ENCODE assay signal across 23 mouse cellular contexts in genomic region chr2:169802241-169802640, GRCm38 (mm10).
DNase-seq lines count a peak whose midpoint lies in the region; ATAC-seq and TF ChIP-seq lines count a peak whose summit lies in the region.
"Had no signal": no experiment of that assay in that cellular context is flagged by ENCODE, and none has a peak within 500 bp of the region (broad histone marks: within the 10 kb centered on the region; RNA-seq: fewer than 3 reads in every experiment).

No protein-coding gene starts in this region.

- H3K36me3 ChIP-seq in forebrain, embryonic 14.5 days (ENCODE audit: control insufficient read depth, insufficient read depth, low read length): no peaks in the 10 kb centered on the region
- no peaks in the 10 kb centered on the region for H3K36me3 ChIP-seq in forebrain, embryonic 11.5 days (ENCODE audit: control insufficient read depth, insufficient read depth, low read length)
- H3K36me3 ChIP-seq in liver, adult 2 months (ENCODE audit: control insufficient read depth, insufficient read depth, low read length): no peaks in the 10 kb centered on the region
- H3K36me3 ChIP-seq in liver, embryonic 11.5 days (ENCODE audit: control insufficient read depth, insufficient read depth, low read length): no peaks in the 10 kb centered on the region
- H3K36me3 ChIP-seq: G1E had no signal

- H3K4me1 ChIP-seq in forebrain, embryonic 14.5 days (ENCODE audit: control insufficient read depth, insufficient read depth, low read length): no peaks in the 10 kb centered on the region
- H3K4me1 ChIP-seq in forebrain, embryonic 11.5 days (replicated peaks; ENCODE audit: control insufficient read depth, insufficient read depth, low read length): no peaks in the 10 kb centered on the region
- H3K4me1 ChIP-seq in liver, adult 2 months (ENCODE audit: control insufficient read depth, insufficient read depth, low read length): peaks cover 4% of the 10 kb centered on the region
- H3K4me1 ChIP-seq in liver, embryonic 11.5 days (replicated peaks; ENCODE audit: control insufficient read depth, insufficient read depth, low read length): no peaks in the 10 kb centered on the region

- no peaks in the 10 kb centered on the region for H3K27me3 ChIP-seq in forebrain, embryonic 14.5 days (replicated peaks; ENCODE audit: control insufficient read depth, insufficient read depth, low read length)
- H3K27me3 ChIP-seq in forebrain, embryonic 11.5 days (ENCODE audit: control insufficient read depth, insufficient read depth, low read length): no peaks in the 10 kb centered on the region
- no peaks in the 10 kb centered on the region; the same call in 1 of the 2 replicates for H3K27me3 ChIP-seq in liver, adult 2 months (ENCODE audit: control insufficient read depth, insufficient read depth, low read length)
- H3K27me3 ChIP-seq in liver, embryonic 11.5 days (replicated peaks; ENCODE audit: control insufficient read depth, insufficient read depth, low read length): no peaks in the 10 kb centered on the region
- H3K27me3 ChIP-seq: CH12.LX, Patski had no signal

- H3K4me3 ChIP-seq in forebrain, embryonic 14.5 days (ENCODE audit: low read depth, low read length): no peak overlapping the region
- no peak overlapping the region for H3K4me3 ChIP-seq in forebrain, embryonic 11.5 days (ENCODE audit: low read depth, low read length)
- no peak overlapping the region for H3K4me3 ChIP-seq in liver, adult 2 months (ENCODE audit: insufficient read depth, low read depth, low read length)
- H3K4me3 ChIP-seq in liver, embryonic 11.5 days (ENCODE audit: low read depth, low read length): no peak overlapping the region

- no peak for ATAC-seq in forebrain, embryonic 14.5 days
- ATAC-seq in forebrain, embryonic 11.5 days (replicated peaks; ENCODE audit: low FRiP score): no peak
- ATAC-seq in liver, embryonic 11.5 days (replicated peaks; ENCODE audit: low FRiP score): no peak
- ATAC-seq: activated CD4-positive, CD25-positive, alpha-beta regulatory T cell, adult 4 months; CD4-positive, CD25-positive, alpha-beta regulatory T cell, adult 4 months; Patski had no signal

- H3K9ac ChIP-seq in forebrain, embryonic 14.5 days (ENCODE audit: low read length): no peak overlapping the region
- H3K9ac ChIP-seq in forebrain, embryonic 11.5 days (ENCODE audit: low read length): no peak overlapping the region
- H3K9ac ChIP-seq in liver, adult 2 months (ENCODE audit: low read depth, low read length): no peak overlapping the region
- H3K9ac ChIP-seq in liver, embryonic 11.5 days (ENCODE audit: low read depth, low read length): no peak overlapping the region

- H3K9me3 ChIP-seq in forebrain, embryonic 14.5 days (replicated peaks; ENCODE audit: control insufficient read depth, low read length): no peaks in the 10 kb centered on the region
- no peaks in the 10 kb centered on the region for H3K9me3 ChIP-seq in forebrain, embryonic 11.5 days (ENCODE audit: control insufficient read depth, low read length)
- no peaks in the 10 kb centered on the region for H3K9me3 ChIP-seq in liver, embryonic 11.5 days (ENCODE audit: control insufficient read depth, low read length)

- 91% methylated on average over 6 of the region's 6 CpGs for WGBS in forebrain, embryonic 14.5 days
- 93% methylated on average over 6 of the region's 6 CpGs for WGBS in forebrain, embryonic 11.5 days
- 22% methylated on average over 6 of the region's 6 CpGs for WGBS in liver, adult 2 months
- 79% methylated on average over 6 of the region's 6 CpGs for WGBS in liver, embryonic 11.5 days

- no peak overlapping the region for H3K4me2 ChIP-seq in forebrain, embryonic 14.5 days (ENCODE audit: low read length)
- no peak overlapping the region for H3K4me2 ChIP-seq in forebrain, embryonic 11.5 days (ENCODE audit: low read depth, low read length, severe bottlenecking)
- H3K4me2 ChIP-seq in liver, embryonic 11.5 days: no peak overlapping the region

- H3K79me2 ChIP-seq in liver, adult 2 months (ENCODE audit: control insufficient read depth, insufficient read depth, low read length): no peaks in the 10 kb centered on the region

- no peak for TF ChIP-seq POLR2A in liver, adult 2 months (IDR thresholded peaks at IDR 0.05; ENCODE audit: extremely low read depth, insufficient read depth, low read length)
- TF ChIP-seq POLR2A in brain, embryonic 14.5 days (IDR thresholded peaks at IDR 0.05; ENCODE audit: borderline replicate concordance, extremely low read depth, insufficient read depth, insufficient read length, poor library complexity, severe bottlenecking): no peak

- peak; percentile 41 for DNase-seq in adrenal gland, postnatal 14 days
- DNase-seq in adrenal gland, postnatal 4 days (ENCODE audit: low spot score in 2 of 2): no peak
- DNase-seq in forebrain, embryonic 14.5 days (ENCODE audit: low spot score): peak; percentile 36
- no peak for DNase-seq in forebrain, embryonic 11.5 days (ENCODE audit: low spot score)
- DNase-seq in liver, adult 2 months (ENCODE audit: extremely low read depth, low read depth, low spot score): peak; percentile 91
- no peak for DNase-seq in liver, embryonic 11.5 days (ENCODE audit: low spot score)
- DNase-seq in brain, embryonic 14.5 days (ENCODE audit: low read depth): peak; percentile 48
- no peak for DNase-seq in cerebellum, adult 11-12 months
- DNase-seq: adrenal gland, adult 2 months; adrenal gland, adult 8-10 months; adrenal gland, postnatal 25 days; adrenal gland, postnatal 36 days; B cell, adult 2 months; cerebellum, adult 11 months; cerebellum, adult 18-20 months; cerebellum, adult 2 months; cerebellum, adult 8-10 months; cerebellum, adult 9-10 months had no signal

- no peak for TF ChIP-seq CTCF in liver, adult 2 months (IDR thresholded peaks at IDR 0.05; ENCODE audit: low read depth, low read length)
- TF ChIP-seq CTCF in brain, embryonic 14.5 days (IDR thresholded peaks at IDR 0.05; ENCODE audit: borderline replicate concordance, extremely low read depth, insufficient read depth, insufficient read length): no peak

- no peak overlapping the region for H3K27ac ChIP-seq in forebrain, embryonic 14.5 days (ENCODE audit: low read depth, low read length)
- H3K27ac ChIP-seq in forebrain, embryonic 11.5 days (ENCODE audit: low read depth, low read length): no peak overlapping the region
- no peak overlapping the region for H3K27ac ChIP-seq in liver, adult 2 months (replicated peaks; ENCODE audit: insufficient read depth, low read depth, low read length)
- no peak overlapping the region for H3K27ac ChIP-seq in liver, embryonic 11.5 days (ENCODE audit: low read depth, low read length)

Comparison
In these comparisons a context has a peak if more than half of its experiments do, and no peak if none do; other contexts are left out.
1. DNase-seq: peak in adrenal gland, postnatal 14 days (single experiment), forebrain, embryonic 14.5 days (single experiment), liver, adult 2 months (single experiment) and brain, embryonic 14.5 days (single experiment); none in adrenal gland, postnatal 4 days (0 of 2), forebrain, embryonic 11.5 days (single experiment), liver, embryonic 11.5 days (single experiment) and cerebellum, adult 11-12 months (single experiment).